Mouse (Mus musculus): ENCODE results near the gene Utrn.
A peak's percentile ranks its signal among the peaks of the same experiment; 100 is the strongest.

The Utrn gene

GRCm38 (mm10) chr10:12861381-12861780 is 7.8 kb downstream of the Utrn start:
- H3K27me3 ChIP-seq (ENCODE audit: control insufficient read depth, insufficient read depth, low read length, poor library complexity, severe bottlenecking), result no peaks in the 10 kb centered on the region
- no peak for DNase-seq (ENCODE audit: low read depth, low spot score)
- H3K36me3 ChIP-seq (ENCODE audit: control insufficient read depth, insufficient read depth, low read length, poor library complexity, severe bottlenecking), result no peaks in the 10 kb centered on the region

GRCm38 (mm10) chr10:12860765-12861164 is 8.4 kb downstream of the Utrn start:
- H3K36me3 ChIP-seq (ENCODE audit: control insufficient read depth, insufficient read depth, low read length, poor library complexity, severe bottlenecking), result no peaks in the 10 kb centered on the region
- no peaks in the 10 kb centered on the region for H3K27me3 ChIP-seq (ENCODE audit: control insufficient read depth, insufficient read depth, low read length, poor library complexity, severe bottlenecking)
- no peak for DNase-seq (ENCODE audit: low read depth, low spot score)

DNA sequence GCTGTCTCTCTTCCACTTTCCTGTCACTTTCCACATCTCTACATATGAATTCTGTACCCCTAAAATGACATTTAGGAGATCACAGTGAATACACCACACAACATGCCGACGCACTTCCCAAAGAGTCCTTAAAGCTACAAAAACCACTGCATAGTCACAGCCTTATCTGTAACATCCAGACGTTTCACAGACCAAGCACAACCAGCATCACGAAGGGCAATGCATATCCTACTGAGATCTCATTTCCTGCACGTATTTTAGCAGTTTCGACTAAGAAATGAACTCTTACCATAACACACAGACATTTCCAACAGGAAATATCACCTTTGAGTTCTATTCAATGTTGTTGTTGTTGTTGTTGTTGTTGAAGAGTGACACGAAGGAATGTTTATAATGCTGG is 8.8 kb downstream of the Utrn start:
- no peak for DNase-seq (ENCODE audit: low read depth, low spot score)
- no peaks in the 10 kb centered on the region for H3K27me3 ChIP-seq (ENCODE audit: control insufficient read depth, insufficient read depth, low read length, poor library complexity, severe bottlenecking)

DNA sequence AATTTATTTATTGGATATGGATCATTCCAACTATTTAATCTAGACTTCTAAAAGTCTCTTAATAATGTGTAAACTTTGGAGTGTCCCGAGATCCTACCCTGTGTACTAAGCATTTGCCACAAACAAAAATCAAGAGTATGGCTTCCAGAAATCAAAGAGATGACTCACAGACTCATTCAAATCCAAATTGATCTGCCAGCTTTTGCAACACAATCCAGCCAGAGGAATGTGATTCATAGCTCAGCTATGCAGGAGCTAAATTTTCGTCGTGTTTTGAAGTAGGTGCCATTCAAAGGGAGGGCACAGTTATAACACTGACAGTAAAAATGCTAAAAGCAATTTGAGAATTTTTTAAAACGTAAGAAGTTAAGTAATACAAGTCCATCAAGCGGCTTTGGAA is 11.1 kb downstream of the Utrn start:
- no peaks in the 10 kb centered on the region for H3K27me3 ChIP-seq (ENCODE audit: control insufficient read depth, insufficient read depth, low read length, poor library complexity, severe bottlenecking)
- no peaks in the 10 kb centered on the region for H3K36me3 ChIP-seq (ENCODE audit: control insufficient read depth, insufficient read depth, low read length, poor library complexity, severe bottlenecking)
- DNase-seq (ENCODE audit: low read depth, low spot score), result no peak

More for the DNA sequence above, 8.8 kb downstream of the Utrn start:
- H3K36me3 ChIP-seq (ENCODE audit: control insufficient read depth, insufficient read depth, low read length, poor library complexity, severe bottlenecking), result no peaks in the 10 kb centered on the region

DNA sequence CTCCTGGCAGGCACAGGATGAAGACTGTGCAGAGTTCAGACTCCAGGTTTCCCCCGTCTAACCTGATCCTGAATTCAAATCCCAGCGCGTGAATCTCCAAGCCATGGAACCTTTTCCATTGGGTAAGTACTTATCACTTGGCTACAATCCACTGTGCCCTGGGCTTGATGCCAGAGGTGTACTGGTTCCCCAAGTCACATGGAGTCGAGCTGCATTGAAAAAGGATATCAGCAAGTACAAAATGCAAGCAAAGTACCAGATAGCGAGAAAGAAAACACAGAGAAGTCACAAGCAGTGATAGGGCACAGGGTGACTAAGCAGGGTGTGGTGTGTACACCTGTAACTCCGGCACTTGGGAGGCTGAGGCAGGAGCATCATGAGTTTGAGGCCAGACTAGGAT is 14.9 kb downstream of the Utrn start:
- DNase-seq (ENCODE audit: low read depth, low spot score), result no peak
- Histone ChIP-seq H3K27me3 (ENCODE audit: control insufficient read depth, insufficient read depth, low read length, poor library complexity, severe bottlenecking) (no peaks in the 10 kb centered on the region), H3K36me3 (ENCODE audit: control insufficient read depth, insufficient read depth, low read length, poor library complexity, severe bottlenecking) (no peaks in the 10 kb centered on the region)

- no peak for DNase-seq (ENCODE audit: low read depth, low spot score)
- H3K36me3 ChIP-seq (ENCODE audit: control insufficient read depth, insufficient read depth, low read length, poor library complexity, severe bottlenecking), result no peaks in the 10 kb centered on the region
- H3K27me3 ChIP-seq (ENCODE audit: control insufficient read depth, insufficient read depth, low read length, poor library complexity, severe bottlenecking), result no peaks in the 10 kb centered on the region
Measured at GRCm38 (mm10) chr10:12853776-12854175, 15.4 kb downstream of the Utrn start.

- Histone ChIP-seq H3K36me3 (ENCODE audit: control insufficient read depth, insufficient read depth, low read length, poor library complexity, severe bottlenecking) (no peaks in the 10 kb centered on the region), H3K27me3 (ENCODE audit: control insufficient read depth, insufficient read depth, low read length, poor library complexity, severe bottlenecking) (no peaks in the 10 kb centered on the region)
- no peak for DNase-seq (ENCODE audit: low read depth, low spot score)
Measured at GRCm38 (mm10) chr10:12853196-12853620, 16.0 kb downstream of the Utrn start.

DNA sequence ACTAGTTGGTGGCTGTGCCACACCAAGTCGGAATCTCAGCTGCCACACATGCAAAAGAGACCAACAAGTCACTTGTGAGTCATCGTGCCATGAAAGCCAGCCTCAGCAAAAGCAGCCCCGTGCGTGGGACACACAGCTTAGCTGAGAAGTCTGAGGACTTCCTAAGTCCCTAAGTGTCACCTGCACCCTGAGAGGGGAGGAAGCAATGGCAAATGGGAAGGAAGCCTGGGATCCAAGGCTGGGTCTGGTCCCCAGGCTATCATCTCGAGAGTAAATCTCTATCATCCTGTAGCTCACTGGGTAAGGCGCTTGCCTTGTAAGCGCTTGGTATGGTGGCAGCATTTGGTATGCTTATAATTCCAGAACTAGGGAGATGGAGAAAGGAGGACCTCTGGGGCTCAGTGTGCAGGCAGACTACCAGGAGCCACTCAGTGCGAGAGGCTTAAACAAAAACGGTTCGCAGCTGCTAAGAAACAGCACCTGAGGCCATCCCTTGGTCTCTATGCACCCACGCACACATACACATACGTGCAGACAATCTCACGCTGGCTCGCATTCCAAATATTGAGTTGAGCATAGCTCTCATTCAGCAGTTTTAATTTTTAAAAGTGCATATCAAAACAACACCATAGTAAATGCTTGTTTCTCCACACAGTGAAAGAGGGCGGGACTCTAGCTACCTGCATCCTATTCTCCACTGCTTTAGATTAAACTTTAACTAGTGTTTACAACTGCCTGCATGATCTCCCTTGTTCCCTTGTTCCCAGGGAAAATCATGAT is 16.6 kb downstream of the Utrn start:
- no peaks in the 10 kb centered on the region for H3K27me3 ChIP-seq (ENCODE audit: control insufficient read depth, insufficient read depth, low read length, poor library complexity, severe bottlenecking)
- H3K36me3 ChIP-seq (ENCODE audit: control insufficient read depth, insufficient read depth, low read length, poor library complexity, severe bottlenecking), result no peaks in the 10 kb centered on the region
- no peak for DNase-seq (ENCODE audit: low read depth, low spot score)

GRCm38 (mm10) chr10:12850781-12851471 is 18.2 kb downstream of the Utrn start:
- H3K36me3 ChIP-seq (ENCODE audit: control insufficient read depth, insufficient read depth, low read length, poor library complexity, severe bottlenecking), result no peaks in the 10 kb centered on the region
- no peaks in the 10 kb centered on the region for H3K27me3 ChIP-seq (ENCODE audit: control insufficient read depth, insufficient read depth, low read length, poor library complexity, severe bottlenecking)
- no peak for DNase-seq (ENCODE audit: low read depth, low spot score)

DNA sequence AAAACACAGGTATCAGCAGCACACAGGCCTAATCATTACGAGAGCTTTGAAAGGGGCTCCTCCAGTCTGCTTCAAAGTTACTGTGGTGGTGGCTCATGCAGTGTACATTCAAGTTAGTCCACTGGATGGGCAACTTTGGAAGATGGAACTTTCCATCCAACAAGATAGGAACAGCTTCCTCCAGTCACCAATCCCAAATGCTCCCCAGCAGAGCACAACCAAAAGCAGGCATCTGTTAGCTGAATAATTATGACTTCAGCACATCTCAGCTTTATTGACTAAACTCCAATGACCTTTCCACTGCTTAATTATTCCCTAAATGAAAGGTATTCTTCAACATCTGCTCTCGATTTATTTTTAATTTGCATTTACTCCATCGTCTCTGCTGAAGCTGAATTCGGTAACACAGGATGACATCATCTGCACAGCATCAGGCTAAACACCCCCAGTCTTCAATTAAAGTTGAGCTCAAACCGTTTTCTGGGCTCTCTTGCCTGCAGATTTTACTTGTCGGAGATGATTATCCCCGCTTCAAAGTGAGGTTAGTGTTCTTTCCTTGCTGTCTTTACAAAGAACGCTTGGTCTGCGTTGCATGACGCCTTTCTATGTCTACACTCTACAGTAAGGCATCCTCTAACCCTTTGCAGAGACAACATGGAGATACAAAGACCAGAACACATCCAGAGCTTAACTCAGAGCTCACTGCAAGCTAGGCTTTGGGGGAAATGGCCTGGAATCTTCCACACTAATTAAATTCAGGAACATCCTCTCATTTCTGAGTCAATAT is 20.6 kb downstream of the Utrn start:
- Histone ChIP-seq H3K27me3 (ENCODE audit: control insufficient read depth, insufficient read depth, low read length, poor library complexity, severe bottlenecking) (no peaks in the 10 kb centered on the region), H3K36me3 (ENCODE audit: control insufficient read depth, insufficient read depth, low read length, poor library complexity, severe bottlenecking) (no peaks in the 10 kb centered on the region)
- no peak for DNase-seq (ENCODE audit: low read depth, low spot score)

- Histone ChIP-seq H3K36me3 (ENCODE audit: control insufficient read depth, insufficient read depth, low read length, poor library complexity, severe bottlenecking) (no peaks in the 10 kb centered on the region), H3K27me3 (ENCODE audit: control insufficient read depth, insufficient read depth, low read length, poor library complexity, severe bottlenecking) (no peaks in the 10 kb centered on the region; the same call in 1 of the 2 replicates)
- DNase-seq (ENCODE audit: low read depth, low spot score), result peak; percentile 23
Measured at GRCm38 (mm10) chr10:12842543-12842942, 26.6 kb downstream of the Utrn start.

GRCm38 (mm10) chr10:12841497-12841896 is 27.7 kb downstream of the Utrn start:
- peak; percentile 38 for DNase-seq (ENCODE audit: low read depth, low spot score)
- H3K27me3 ChIP-seq (ENCODE audit: control insufficient read depth, insufficient read depth, low read length, poor library complexity, severe bottlenecking), result no peaks in the 10 kb centered on the region; the same call in 1 of the 2 replicates
- no peaks in the 10 kb centered on the region for H3K36me3 ChIP-seq (ENCODE audit: control insufficient read depth, insufficient read depth, low read length, poor library complexity, severe bottlenecking)

DNA sequence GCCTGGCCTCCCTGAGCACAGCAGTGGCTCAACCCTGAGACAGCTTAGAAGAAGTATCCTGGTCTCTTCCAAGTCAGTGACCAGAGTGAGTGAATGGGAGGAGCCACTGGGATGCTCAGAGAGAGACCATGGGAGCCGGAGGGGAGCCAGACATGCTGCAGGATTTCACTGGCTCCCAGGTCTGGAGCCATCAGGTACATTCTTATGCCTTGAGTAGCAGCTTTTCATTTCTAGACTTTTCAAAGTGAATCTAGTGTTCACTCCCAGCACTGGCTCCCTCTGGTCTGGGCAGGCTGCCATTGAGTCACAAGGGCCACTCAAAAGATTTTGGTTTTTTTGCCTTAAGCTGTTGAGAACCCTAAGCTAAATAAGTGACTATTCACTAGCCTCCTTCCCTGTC is 31.5 kb downstream of the Utrn start:
- H3K27me3 ChIP-seq (ENCODE audit: control insufficient read depth, insufficient read depth, low read length, poor library complexity, severe bottlenecking), result no peaks in the 10 kb centered on the region
- no peaks in the 10 kb centered on the region for H3K36me3 ChIP-seq (ENCODE audit: control insufficient read depth, insufficient read depth, low read length, poor library complexity, severe bottlenecking)
- DNase-seq (ENCODE audit: low read depth, low spot score), result no peak

DNA sequence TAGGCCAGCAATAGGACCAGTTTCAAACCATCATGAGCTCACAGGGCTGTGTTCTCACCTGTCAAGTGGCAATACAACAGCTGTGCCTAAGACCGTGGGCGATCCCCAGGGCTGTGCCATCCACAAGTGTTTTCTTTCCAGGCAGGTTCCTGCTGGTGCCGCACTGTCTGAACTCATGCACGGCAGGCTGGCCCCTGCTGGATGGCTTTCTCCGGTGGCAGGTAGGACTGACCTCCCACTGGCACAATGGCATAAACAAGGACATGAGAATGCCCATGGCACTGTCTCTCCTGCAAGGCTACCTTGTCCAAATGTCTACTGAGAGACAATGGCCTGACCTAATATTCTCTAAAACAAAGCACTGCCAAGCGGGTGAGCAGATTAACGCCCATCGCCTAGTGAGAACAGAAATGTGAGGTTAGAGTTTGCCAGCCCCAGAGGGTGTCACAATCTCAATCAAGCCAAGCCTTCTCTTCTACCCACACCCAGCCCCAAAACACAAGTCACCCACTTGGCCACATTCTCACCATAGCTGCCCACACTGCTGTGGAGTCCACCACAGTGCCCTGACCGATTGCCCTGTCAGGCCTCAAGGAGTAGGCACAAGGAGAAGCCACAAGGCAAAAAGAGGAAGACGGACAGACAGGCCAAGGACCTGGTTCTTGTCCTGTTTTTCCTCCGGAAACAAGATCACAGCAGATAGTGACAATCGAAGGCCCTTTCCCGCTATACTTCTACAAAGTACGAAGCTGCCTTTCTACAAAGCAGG is 32.9 kb downstream of the Utrn start:
- no peaks in the 10 kb centered on the region for H3K27me3 ChIP-seq (ENCODE audit: control insufficient read depth, insufficient read depth, low read length, poor library complexity, severe bottlenecking)

More for the DNA sequence above, 32.9 kb downstream of the Utrn start:
- no peak for DNase-seq (ENCODE audit: low read depth, low spot score)
- no peaks in the 10 kb centered on the region for H3K36me3 ChIP-seq (ENCODE audit: control insufficient read depth, insufficient read depth, low read length, poor library complexity, severe bottlenecking)

Data from splenic B cell, adult 2 months (primary cell).